Mouse (Mus musculus) gastrocnemius, postnatal 14 days (tissue): ENCODE data around the gene Btaf1. TPM values are rescaled to one million over a fixed set of nuclear protein-coding genes. Genes with fewer than 3 reads are reported as not detected.

Experiments
- DNase-seq: peaks from one replicate; pipeline ENCODE4 v3.0.0; 2021; ENCODE audit warnings: mixed read lengths
- intact Hi-C: fragments of 180-260 bp; cut with DNase I; formaldehyde crosslinking; loops from one replicate; pipeline ENCODE4 v1.15.1; 2025; ENCODE audit warnings: low total_unique reads
- total RNA-seq, 2 experiments: library from RNA; stranded (reverse); gene quantifications; 2 replicates each; pipeline ENCODE4 v1.2.3; 2021

Gene Btaf1
- total RNA-seq, 2 experiments from 2014 or later, result 6.3 to 9.9 TPM

DNA sequence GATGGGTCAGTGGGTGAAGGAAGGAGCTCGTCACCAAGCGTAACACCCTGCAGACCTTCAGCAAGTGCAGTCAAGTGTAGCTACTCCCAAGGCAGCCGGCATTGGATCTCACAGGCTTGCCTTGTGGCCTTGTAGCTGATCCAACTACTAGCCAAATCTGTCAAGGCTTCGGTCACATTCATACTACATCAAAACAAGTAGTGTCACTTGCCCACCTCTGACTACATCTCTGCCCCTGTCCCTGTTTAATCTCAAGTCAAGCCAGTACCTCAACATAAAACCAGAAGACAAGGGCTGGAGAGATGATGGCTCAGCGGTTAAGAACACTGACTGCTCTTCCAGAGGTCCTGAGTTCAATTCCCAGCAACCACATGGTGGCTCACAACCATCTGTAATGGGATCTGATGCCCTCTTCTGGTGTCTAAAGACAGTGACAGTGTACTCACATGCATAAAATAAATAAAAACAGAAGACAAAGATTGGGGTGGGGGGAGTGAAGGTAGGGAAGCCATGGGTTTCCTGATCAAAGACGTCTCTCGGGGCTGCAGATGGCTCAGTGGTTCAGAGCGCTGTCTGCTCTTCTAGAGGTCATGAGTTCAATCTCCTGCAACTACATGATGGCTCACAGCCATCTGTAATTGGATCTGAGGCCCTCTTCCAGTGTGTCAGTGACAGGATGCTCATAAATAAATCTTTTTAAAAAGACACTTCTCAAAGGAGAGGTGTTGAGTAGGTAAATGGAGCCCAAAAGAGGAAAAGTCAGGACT lies 88.5 kb downstream of the Btaf1 start:
- no peak for DNase-seq
- intact Hi-C loops, result no loop called here

DNA sequence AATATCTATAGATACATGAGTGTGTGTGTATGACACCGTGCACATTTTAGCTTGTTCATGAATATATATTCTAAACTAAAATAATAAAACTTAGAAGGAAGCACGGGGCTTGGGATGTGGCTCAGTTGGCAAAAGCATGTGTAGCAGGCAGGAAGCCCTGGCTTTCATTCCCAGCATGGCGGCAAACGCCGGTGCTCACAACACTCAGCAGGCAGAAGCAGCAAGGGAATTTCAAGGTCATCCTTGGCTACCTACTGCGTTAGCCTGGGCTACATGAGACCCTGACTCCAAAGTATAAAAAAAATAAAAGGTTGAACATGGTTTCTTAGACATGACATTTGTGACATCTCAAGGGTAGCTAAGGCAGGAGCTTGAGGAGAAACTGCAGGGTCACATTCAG lies 91.0 kb downstream of the Btaf1 start:
- intact Hi-C loops, result no loop called here

DNA sequence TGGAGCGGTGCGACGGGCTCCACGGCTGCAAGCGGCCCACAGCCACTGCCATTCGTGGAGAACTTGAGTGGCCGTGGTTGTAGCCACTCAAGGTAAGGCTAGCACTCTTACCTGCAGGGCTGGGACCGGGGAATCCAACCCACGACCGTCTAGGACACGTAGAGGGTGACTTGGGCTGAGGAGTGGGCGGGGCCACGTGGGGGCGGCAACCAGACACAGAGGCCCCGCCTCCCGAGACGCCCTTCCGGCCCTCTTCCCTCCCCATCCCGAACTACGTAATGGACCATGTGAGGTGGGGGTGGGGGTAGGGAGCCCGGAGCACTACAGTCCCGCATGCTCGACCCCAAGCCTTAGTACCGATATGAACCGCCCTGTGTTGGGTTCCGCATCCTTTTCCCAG lies 92.5 kb downstream of the Btaf1 start:
- intact Hi-C loops, result no loop called here
- peak; percentile 25 for DNase-seq

More for the DNA sequence above, 91.0 kb downstream of the Btaf1 start:
- DNase-seq, result no peak

DNA sequence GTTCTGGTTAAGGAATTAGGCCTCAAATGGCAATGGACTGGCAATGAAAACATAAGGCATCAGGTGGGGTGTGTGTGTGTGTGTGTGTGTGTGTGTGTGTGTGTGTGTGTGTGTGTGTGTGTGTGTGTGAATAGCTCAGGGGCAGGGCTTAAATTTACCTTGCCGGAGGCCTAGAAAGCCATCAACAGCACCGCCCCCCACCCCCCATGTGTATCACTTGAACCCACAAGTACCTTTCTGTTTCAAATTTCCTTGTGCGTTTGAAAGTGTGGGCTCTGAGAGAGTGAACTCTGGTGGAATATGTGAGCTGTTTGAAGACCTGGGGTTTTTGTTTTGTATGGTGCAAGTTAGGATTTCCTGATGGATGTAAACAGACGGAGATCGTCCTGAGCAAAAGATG lies 93.1 kb downstream of the Btaf1 start:
- DNase-seq, result no peak
- intact Hi-C loops, result no loop called here

DNA sequence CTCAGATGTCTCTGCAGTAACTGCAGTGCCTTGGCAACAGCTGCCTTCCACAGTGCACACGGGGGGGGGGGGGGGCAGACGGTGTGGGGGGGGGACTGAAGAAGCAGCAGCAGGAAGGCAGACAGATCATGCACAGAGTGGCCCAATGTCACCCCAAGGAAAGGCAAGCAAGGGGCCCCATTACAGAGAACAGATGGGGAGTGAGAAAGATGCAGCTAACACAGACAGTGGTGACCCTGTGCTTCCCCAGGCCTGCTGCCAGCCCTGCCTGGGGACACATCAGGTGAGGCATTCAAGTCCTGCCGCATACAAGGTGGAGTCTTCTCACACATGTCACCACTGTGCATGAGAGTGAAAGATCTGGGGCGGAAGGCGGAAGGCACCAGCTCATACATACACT lies 94.7 kb downstream of the Btaf1 start:
- no peak for DNase-seq
- intact Hi-C loops, result no loop called here

DNA sequence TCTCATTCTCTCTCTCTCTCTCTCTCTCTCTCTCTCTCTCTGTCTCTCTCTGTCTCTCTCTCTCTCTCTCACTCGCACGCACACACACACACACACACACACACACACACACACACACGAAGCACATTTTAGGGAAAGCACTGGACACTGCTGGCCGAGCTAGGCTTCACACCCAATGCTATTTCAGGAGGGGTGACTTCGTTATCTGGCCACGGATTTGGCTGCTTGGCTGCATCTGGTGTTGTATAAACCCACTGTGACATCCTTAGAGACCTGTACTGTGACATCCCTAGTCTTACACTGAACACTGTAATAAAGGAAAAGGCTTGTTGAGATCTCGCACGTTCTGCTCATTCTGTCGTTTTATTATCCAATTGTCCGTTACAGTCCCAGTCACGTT lies 95.1 kb downstream of the Btaf1 start:
- peak; percentile 28 for DNase-seq
- intact Hi-C loops, result no loop called here

DNA sequence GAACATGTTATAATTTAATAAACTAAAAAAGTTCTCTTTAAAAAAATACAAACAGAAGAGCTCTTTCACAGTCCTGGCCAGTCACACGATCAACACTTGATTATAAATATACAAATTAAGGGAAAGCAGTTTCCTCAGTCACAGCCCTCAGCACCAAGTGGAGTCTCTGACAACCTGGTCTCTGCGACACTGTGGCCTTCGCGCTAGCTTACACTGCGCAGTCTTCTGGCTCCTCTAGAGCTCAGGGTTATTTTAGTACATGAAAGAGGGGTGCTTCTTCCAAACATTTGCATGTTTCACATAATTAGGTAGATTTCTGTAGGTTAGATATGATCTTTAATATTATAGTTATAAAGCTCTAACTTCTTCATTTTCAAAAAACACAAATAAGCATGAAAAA lies 96.3 kb downstream of the Btaf1 start:
- DNase-seq, result no peak
- intact Hi-C loops, result no loop called here

DNA sequence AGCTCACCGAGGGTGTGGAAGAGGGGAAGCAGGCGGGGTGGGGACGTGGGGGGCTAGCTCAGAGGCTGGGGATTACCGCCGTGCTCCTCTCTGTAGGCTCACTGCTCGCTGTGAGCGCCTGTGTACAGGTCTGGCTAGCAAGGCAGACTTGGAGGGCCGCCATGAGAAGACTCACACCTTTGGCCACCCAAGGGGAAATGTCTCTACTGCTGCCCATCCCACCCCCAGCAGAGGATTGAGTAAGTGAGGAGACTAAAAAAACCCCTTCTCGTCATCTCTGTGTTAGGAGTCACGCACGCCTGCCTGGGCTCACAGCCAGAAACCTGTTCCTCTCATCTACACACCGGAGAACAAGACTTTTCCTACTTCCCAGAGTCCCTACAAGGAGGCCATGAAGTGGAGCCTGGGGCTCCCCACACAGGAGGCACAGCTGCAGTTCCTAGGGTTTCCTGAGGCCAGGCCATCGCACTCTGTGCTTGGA lies 100.0 kb downstream of the Btaf1 start:
- DNase-seq, result no peak

DNA sequence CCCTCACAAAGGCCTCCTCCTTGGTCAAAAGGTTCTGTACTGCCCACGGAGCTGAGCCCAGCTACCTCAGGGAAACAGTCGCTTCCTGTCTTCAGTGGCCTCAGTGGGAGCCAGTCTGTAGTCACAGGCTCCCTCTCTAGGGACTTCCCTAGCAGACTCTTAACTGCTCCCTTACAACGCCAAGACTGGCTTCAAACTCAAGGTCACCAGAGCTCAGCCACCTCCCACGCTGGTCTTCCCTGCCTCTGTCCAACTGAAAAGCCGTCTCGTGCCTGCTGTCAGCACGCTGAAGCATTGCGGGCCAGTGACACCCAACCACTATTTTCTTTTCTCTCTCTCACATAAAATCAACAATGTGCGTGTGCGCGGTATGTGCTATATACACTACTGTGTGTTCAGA lies 100.5 kb downstream of the Btaf1 start:
- DNase-seq, result no peak
- intact Hi-C loops, result no loop called here

More for the DNA sequence above, 100.0 kb downstream of the Btaf1 start:
- intact Hi-C loops, result no loop called here

DNA sequence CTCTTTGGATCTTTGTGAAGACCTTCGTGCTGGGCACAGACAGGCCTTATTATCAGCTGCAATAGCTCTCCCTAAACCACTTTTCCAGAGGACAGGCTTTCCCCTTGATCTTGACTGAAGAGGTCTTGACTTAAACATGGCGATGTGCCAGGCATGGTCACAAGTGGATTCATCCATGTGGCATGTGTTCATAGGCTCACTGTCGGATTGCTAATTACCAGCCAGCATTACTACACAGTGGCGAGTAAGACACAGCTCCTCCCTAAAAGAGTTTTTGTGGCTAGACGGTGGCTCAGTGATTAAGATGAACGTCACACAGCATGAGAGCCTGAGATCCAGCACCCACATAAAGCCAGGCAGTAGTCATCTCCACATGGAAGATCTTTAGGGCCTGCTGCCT lies 103.9 kb downstream of the Btaf1 start:
- DNase-seq, result no peak
- intact Hi-C loops, result no loop called here

DNA sequence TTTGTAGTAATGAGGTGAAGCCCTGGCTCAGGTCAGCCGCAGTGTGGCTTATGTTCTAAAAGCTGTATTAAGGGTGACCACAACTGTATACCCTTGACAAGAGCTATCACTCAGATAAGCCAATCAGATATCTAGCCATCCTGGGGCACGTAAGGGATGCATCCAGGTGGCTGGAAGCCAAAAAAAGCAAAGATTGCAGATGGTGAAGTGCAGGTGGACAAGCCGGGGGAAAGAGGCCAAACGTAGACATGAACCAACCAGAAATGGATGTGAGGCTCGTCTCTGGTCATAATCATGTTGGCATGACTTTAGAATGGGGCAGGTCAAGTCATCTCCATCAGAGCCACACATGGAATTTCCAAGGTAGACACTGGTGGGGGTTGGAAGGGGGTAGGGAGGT lies 105.6 kb downstream of the Btaf1 start:
- no peak for DNase-seq
- intact Hi-C loops, result no loop called here

DNA sequence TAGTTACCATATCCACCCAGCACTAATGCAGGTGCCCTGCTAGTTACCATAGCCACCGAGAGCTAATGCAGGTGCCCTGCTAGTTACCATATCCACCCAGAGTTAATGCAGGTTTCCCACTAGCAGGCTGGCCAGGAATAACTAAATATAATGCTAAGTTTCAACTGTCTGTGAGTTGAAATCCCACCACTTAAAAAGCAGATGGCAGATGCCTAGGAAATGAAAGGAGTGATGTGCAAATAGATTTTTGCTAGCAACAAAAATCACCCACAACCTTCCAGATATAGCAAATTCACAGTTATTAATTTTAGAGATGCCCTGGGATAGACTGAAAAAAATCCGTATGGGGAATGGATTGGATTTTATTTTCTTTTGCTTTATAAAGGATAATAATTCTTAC lies 106.5 kb downstream of the Btaf1 start:
- intact Hi-C loops, result no loop called here
- DNase-seq, result no peak

DNA sequence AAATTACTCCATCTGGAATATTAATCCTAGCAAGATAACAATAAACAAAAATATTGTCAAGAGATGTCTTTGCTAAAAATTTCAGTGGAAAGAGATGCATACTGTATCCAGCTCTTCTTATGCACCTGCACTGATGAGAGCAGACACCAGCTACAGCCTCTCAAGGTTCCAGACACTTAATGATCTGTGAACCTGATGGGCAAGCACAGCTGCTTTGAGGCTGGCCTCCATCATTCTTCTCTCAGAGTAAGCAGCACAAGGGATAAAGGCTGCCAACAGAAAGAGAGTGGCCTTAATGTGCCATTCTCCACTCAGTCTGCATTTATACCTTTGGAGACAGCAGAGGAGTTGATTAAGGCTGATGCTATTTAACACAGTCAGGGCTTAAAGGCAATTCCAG lies 115.0 kb downstream of the Btaf1 start:
- DNase-seq, result no peak
- intact Hi-C loops, result loop anchor here (10.0 kb wide), 1 partner anchor 174 kb away; no protein-coding TSS in a partner anchor

DNA sequence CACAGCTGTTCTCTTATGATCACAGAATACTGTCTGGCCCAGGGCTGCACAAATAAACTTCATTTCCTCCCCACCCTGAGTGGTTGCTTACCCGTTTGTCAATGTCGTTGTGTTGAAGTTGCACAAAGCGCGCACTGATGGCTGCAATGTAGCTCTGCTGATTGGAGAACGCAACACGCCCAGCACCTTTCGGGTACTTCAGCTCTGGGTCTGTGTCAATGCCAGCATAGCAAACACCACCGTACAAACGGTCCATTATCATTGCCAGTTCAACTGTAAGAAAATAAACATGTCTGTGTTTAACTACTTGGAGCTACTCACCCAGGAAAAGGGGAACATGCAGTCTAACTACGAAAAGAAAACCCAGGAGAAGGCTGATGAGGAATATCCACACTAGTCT lies 118.6 kb downstream of the Btaf1 start:
- no peak for DNase-seq
- intact Hi-C loops, result loop anchor here (10.0 kb wide), 1 partner anchor 170 kb away; no protein-coding TSS in a partner anchor

DNA sequence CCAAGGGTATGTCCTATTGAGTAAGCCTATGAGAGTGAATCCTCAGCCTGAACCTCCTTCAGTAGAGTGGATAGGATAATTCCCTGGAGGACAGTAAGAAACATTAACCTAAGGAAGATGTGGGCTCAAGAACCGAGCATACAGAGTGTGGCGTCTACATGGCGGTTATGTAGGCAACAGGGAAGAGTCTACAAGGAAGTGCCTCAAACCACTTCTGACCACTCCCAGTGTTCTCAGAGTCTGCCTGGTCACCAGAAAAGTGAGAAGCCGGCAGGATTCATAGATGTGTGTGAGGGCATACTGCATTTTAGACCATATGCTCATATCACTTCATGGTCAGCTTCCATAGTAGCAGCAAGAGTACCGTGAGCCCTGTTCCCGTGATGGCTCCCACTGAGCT lies 122.6 kb downstream of the Btaf1 start:
- intact Hi-C loops, result loop anchor here (10.0 kb wide), 1 partner anchor 166 kb away; no protein-coding TSS in a partner anchor
- DNase-seq, result no peak

DNA sequence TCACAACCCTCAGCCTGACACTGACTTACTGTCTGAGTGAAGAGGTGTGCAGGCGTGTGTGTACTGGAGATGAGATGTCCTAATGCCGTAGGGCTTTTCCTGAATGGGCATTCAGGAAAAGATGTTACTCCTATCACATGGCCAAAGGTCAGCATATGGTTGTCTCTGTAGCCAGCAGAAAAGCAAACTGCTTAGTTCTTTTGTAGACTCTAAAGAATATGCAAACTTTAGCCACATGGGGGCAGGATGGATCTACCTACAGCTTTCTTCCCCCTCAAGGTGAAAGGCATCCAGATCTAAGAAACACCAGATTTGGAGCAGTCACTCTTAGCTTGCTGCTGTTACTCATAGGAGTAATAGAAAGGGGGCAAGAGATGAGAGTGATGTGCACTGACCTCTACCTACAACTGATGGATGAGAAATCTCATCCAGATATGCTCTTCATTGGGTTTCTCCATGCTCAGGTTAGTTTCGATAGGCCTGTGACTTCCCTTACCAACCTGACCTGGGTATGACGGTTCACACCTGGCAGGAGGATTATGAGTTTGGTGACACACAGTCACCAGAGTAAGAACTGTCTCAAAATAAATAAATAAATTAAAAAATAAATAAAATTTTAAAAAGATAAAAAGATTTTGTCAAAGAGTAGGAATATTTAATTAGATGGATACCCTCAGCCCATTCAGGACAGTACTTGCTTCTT lies 124.9 kb downstream of the Btaf1 start:
- intact Hi-C loops, result loop anchor here (5.0 kb wide), 1 partner anchor 212 kb away; no protein-coding TSS in a partner anchor
- DNase-seq, result peak; percentile 22

DNA sequence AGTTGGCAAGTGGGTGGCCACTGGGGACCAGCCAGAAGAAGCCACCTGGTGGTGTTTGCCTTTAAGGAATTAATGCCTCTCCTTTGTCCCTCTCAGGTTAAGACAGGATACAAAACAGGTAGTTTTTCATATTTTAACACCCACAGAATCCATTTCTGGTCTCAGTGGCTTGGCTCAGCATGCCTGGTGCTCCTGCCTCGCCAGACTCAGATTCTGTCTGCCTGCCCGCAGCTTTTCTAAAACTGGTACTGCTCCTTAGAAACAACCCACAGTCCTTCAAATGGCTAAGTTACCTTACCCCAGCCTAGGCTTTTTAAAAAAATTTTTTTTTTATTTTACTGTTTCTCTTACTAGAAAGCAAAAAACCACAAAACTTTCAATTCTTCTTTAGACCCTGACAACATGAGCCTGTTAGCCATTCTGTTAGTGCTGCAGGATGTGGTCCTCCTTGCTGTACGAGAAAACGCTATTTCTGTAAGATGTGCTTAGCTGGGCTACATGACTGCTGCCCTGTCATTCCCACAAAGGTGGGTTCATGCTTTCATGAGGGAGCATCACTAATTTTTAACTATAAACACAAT lies 130.2 kb downstream of the Btaf1 start:
- intact Hi-C loops, result no loop called here

DNA sequence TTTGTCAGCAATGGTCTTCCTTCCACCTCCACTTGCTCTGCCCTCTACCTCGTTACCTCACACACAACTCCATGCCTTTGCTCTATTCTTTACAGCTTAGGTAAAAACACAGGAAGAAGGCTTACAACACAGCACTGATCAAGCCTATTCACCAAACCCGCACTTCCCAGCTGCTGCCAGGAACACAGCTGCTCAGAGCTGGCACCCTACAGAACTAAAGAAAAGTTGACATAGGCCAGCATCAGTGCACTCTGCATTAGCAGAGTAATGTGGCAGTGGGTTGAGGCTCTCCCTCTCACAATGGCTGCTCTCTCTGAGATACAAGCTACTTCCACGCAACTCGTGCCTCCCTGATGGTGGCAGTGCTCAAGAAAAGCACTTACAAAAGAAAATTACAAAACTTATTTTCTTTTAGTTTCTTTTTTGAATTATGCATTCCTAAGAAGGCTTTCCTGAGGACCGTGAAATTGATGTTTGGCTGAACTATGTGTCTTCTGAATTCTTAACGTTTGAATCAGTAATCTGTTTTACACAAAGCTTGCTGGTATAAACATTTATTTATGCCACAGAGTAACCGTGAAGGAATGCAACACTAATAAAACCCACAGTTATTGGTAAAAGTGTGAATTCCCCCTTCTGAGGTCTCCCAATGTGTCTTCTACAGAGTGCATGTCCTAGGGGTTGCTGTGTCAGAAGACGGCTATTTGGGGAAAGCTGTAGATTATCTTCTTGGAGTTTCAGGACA lies 131.5 kb downstream of the Btaf1 start:
- intact Hi-C loops, result no loop called here
- DNase-seq, result no peak

More for the DNA sequence above, 130.2 kb downstream of the Btaf1 start:
- DNase-seq, result no peak

DNA sequence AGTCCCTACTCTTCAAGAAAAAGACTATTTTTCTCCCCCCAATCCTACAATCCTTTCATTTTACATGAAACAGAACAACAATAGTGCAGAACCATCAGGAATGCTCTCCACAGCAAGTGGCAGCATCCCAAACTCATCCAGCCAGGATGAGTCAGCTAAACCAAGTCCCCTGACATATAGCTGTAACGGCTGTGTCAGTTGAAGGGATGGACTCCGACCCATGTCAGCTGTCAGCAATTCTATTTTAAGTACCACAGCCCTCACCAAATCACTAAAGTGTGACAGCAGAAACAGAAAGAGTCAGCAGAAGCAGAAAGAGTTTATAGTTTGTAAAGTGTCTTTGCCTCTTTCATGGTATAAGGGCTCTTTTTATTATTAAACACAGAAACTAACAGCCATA lies 133.7 kb downstream of the Btaf1 start:
- intact Hi-C loops, result no loop called here
- peak; percentile 42 for DNase-seq

DNA sequence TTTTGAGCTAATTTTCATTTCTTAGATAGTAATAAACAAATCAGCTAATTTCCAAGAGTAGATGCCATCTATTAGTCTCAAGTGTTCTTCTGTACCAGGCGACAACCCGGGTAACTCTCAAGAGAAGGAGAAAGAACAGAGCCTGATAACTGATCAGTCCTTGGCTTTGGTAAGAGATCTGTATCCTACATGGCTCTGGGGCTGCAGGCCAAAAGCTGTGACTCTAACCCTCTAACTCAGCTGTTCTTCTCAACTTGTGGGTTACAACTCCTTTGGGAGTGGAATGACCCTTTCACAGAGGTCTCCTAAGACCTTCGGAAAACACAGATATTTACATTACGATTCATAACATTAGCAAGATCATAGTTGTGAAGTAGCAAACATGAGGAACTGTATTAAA lies 134.2 kb downstream of the Btaf1 start:
- no peak for DNase-seq
- intact Hi-C loops, result no loop called here
